Mouse (Mus musculus): ENCODE measurements around the gene Tomm34. TPM values are rescaled to one million over a fixed set of nuclear protein-coding genes. Genes with fewer than 3 reads are reported as not detected.
A peak's percentile ranks its signal among the peaks of the same experiment; 100 is the strongest.

The Tomm34 gene
- polyA plus RNA-seq, 1 experiment from 2014 or later, result 61.0 TPM

DNA sequence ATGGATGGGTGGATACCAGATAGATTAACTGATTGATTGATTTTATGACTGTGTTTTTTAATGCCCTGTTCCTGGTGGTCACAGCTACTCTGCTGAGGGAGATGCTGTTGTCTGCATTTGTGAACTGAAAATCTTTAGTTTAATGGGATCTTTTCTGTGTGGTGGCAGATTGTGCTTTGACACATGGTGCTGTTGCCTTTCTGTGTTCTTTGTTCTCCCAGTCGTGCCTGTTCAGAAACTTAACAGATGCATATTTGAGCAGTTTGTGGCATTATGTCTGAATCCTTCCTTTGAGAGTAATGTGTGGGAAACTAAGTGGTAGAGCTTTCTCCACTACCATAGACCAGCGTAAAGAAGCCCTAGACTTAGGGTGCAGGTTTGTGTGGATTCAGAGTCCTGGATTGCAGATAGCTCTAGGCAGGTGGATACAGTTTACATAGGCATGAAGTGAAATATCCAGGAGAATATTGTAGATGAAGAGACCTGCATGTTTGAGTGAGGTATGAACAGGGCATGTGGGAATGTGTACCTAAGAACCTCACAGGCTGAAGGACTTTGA lies 62.9 kb downstream of the Tomm34 start:
- Histone ChIP-seq H3K27ac (ENCODE audit: low read length) (peak overlapping the region; percentile 88), H3K9ac (replicated peaks; ENCODE audit: low read depth, low read length) (no peak overlapping the region), H3K9me3 (ENCODE audit: control insufficient read depth, low read length) (no peaks in the 10 kb centered on the region), H3K4me2 (ENCODE audit: low read length) (no peak overlapping the region), H3K36me3 (ENCODE audit: control insufficient read depth, insufficient read depth) (no peaks in the 10 kb centered on the region), H3K27me3 (replicated peaks; ENCODE audit: control insufficient read depth, insufficient read depth, low read length) (no peaks in the 10 kb centered on the region), H3K4me3 (replicated peaks; ENCODE audit: low read length) (no peak overlapping the region), H3K4me1 (replicated peaks; ENCODE audit: control insufficient read depth, insufficient read depth, low read length) (peaks cover 21% of the 10 kb centered on the region)
- WGBS, result 34% methylated on average over 2 of the region's 2 CpGs
- ATAC-seq, result peak; percentile 71

- H3K4me1 ChIP-seq (replicated peaks; ENCODE audit: control insufficient read depth, insufficient read depth, low read length), result peaks cover 21% of the 10 kb centered on the region
- no peaks in the 10 kb centered on the region for H3K9me3 ChIP-seq (ENCODE audit: control insufficient read depth, low read length)
- no peak overlapping the region for H3K4me3 ChIP-seq (replicated peaks; ENCODE audit: low read length)
- H3K36me3 ChIP-seq (ENCODE audit: control insufficient read depth, insufficient read depth), result no peaks in the 10 kb centered on the region
- no peaks in the 10 kb centered on the region for H3K27me3 ChIP-seq (replicated peaks; ENCODE audit: control insufficient read depth, insufficient read depth, low read length)
- H3K4me2 ChIP-seq (ENCODE audit: low read length), result no peak overlapping the region
- H3K9ac ChIP-seq (replicated peaks; ENCODE audit: low read depth, low read length), result no peak overlapping the region
- ATAC-seq, result no peak
- peak overlapping the region; percentile 88 for H3K27ac ChIP-seq (ENCODE audit: low read length)
- 85% methylated on average over 8 of the region's 8 CpGs for WGBS
These were observed 63.4 kb downstream of the Tomm34 start for GRCm38 (mm10) chr2:164007547-164007946.

DNA sequence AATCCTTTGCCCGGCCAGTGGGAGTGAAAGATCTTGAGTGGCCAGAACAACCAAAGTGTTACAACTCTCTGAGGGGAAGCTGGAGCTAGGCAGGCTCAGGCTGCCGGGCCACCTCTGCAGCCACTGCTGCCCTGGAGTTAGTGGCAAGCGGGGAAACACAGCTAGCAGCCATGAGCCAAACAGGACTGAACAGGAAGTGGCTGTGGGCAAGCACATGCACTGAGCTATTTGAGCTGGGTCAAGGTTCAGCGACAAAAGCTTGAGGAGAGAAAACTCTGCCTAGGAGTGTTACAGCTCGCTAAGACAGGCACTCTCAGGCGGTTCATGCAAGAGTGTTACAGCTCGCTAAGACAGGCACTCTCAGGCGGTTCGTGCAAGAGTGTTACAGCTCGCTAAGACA lies 64.0 kb downstream of the Tomm34 start:
- no peak for ATAC-seq
- H3K36me3 ChIP-seq (ENCODE audit: control insufficient read depth, insufficient read depth), result no peaks in the 10 kb centered on the region
- H3K4me3 ChIP-seq (replicated peaks; ENCODE audit: low read length), result no peak overlapping the region
- H3K27ac ChIP-seq (ENCODE audit: low read length), result no peak overlapping the region
- no peak overlapping the region for H3K9ac ChIP-seq (replicated peaks; ENCODE audit: low read depth, low read length)
- H3K4me2 ChIP-seq (ENCODE audit: low read length), result no peak overlapping the region
- no peaks in the 10 kb centered on the region for H3K9me3 ChIP-seq (ENCODE audit: control insufficient read depth, low read length)
- H3K27me3 ChIP-seq (replicated peaks; ENCODE audit: control insufficient read depth, insufficient read depth, low read length), result no peaks in the 10 kb centered on the region
- peaks cover 21% of the 10 kb centered on the region for H3K4me1 ChIP-seq (replicated peaks; ENCODE audit: control insufficient read depth, insufficient read depth, low read length)
- WGBS, result 84% methylated on average over 10 of the region's 10 CpGs

- no peak overlapping the region for H3K4me3 ChIP-seq (replicated peaks; ENCODE audit: low read length)
- no peak for ATAC-seq
These were observed 66.5 kb downstream of the Tomm34 start for GRCm38 (mm10) chr2:164004503-164004902.

More at GRCm38 (mm10) chr2:164004503-164004902, 66.5 kb downstream of the Tomm34 start:
- Histone ChIP-seq H3K9me3 (ENCODE audit: control insufficient read depth, low read length) (no peaks in the 10 kb centered on the region), H3K9ac (replicated peaks; ENCODE audit: low read depth, low read length) (no peak overlapping the region), H3K27ac (ENCODE audit: low read length) (no peak overlapping the region), H3K36me3 (ENCODE audit: control insufficient read depth, insufficient read depth) (no peaks in the 10 kb centered on the region), H3K4me2 (ENCODE audit: low read length) (no peak overlapping the region), H3K4me1 (replicated peaks; ENCODE audit: control insufficient read depth, insufficient read depth, low read length) (peaks cover 28% of the 10 kb centered on the region), H3K27me3 (replicated peaks; ENCODE audit: control insufficient read depth, insufficient read depth, low read length) (no peaks in the 10 kb centered on the region)
- 84% methylated on average over 5 of the region's 5 CpGs for WGBS

Other genes with a start within 250 kb of the Tomm34 start
- not detected in 2 replicates for gene Kcnk15, start 217.5 kb downstream of the Tomm34 start, polyA plus RNA-seq (2015; fragmentation: Nextera tagmentation; extraction: Ambion mirVana)
- gene Rims4, start 152.5 kb downstream of the Tomm34 start, polyA plus RNA-seq (2015; fragmentation: Nextera tagmentation; extraction: Ambion mirVana), result 7.0 and 9.8 TPM in 2 replicates
- 453 and 463 TPM in 2 replicates for gene Ywhab, start 76.2 kb downstream of the Tomm34 start, polyA plus RNA-seq (2015; fragmentation: Nextera tagmentation; extraction: Ambion mirVana)
- 2.3 and 3.7 TPM in 2 replicates for gene Pabpc1l, start 45.7 kb downstream of the Tomm34 start, polyA plus RNA-seq (2015; fragmentation: Nextera tagmentation; extraction: Ambion mirVana)
- 31.3 and 34.7 TPM in 2 replicates for gene Stk4, start 847 bp downstream of the Tomm34 start, polyA plus RNA-seq (2015; fragmentation: Nextera tagmentation; extraction: Ambion mirVana)
- gene Kcns1, start 99.9 kb upstream of the Tomm34 start, polyA plus RNA-seq (2015; fragmentation: Nextera tagmentation; extraction: Ambion mirVana), result 1.1 and 1.3 TPM in 2 replicates
- gene Wfdc5, start 111.6 kb upstream of the Tomm34 start, polyA plus RNA-seq (2015; fragmentation: Nextera tagmentation; extraction: Ambion mirVana), result not detected in 2 replicates
- not detected in 2 replicates for gene Wfdc12, start 119.4 kb upstream of the Tomm34 start, polyA plus RNA-seq (2015; fragmentation: Nextera tagmentation; extraction: Ambion mirVana)
- not detected in 2 replicates for gene Wfdc15a, start 129.0 kb upstream of the Tomm34 start, polyA plus RNA-seq (2015; fragmentation: Nextera tagmentation; extraction: Ambion mirVana)
- not detected in 2 replicates for gene Wfdc15b, start 150.5 kb upstream of the Tomm34 start, polyA plus RNA-seq (2015; fragmentation: Nextera tagmentation; extraction: Ambion mirVana)
- not detected in 2 replicates for gene Svs2, start 167.3 kb upstream of the Tomm34 start, polyA plus RNA-seq (2015; fragmentation: Nextera tagmentation; extraction: Ambion mirVana)
- not detected in 2 replicates for gene Svs3b, start 185.5 kb upstream of the Tomm34 start, polyA plus RNA-seq (2015; fragmentation: Nextera tagmentation; extraction: Ambion mirVana)
- not detected in 2 replicates for gene Svs4, start 207.3 kb upstream of the Tomm34 start, polyA plus RNA-seq (2015; fragmentation: Nextera tagmentation; extraction: Ambion mirVana)
- not detected in 2 replicates for gene Svs3a, start 218.1 kb upstream of the Tomm34 start, polyA plus RNA-seq (2015; fragmentation: Nextera tagmentation; extraction: Ambion mirVana)
- not detected in 2 replicates for gene Svs6, start 245.6 kb upstream of the Tomm34 start, polyA plus RNA-seq (2015; fragmentation: Nextera tagmentation; extraction: Ambion mirVana)

All from forebrain, embryonic 16.5 days (tissue).